Mouse (Mus musculus) testis, adult 2 months (tissue): Measurements from ENCODE around the gene Ppp1r1b.

Experiments
- CTCF ChIP-seq: fragments of 200-500 bp; IDR thresholded peaks from 2 replicates; pipeline ENCODE4 v1.5.1; 2012; ENCODE audit warnings: low read depth, mild to moderate bottlenecking, inconsistent platforms, low read length, moderate library complexity; ENCODE audit not compliant: control insufficient read depth, insufficient read depth, insufficient replicate concordance
- POLR2A ChIP-seq: fragments of 200-500 bp; IDR thresholded peaks from 2 replicates; pipeline ENCODE4 v1.6.1; 2012; ENCODE audit warnings: low read depth, mild to moderate bottlenecking, inconsistent platforms, low read length, moderate library complexity; ENCODE audit not compliant: control insufficient read depth

- no peak for TF ChIP-seq POLR2A
- TF ChIP-seq CTCF: no peak
These were observed 6.2 kb downstream of the Ppp1r1b start for GRCm38 (mm10) chr11:98354445-98354844.
